Mouse (Mus musculus) induced T-regulatory cell, adult 2 months (primary cell): ENCODE data around the gene Natd1.
"Not testable (repeated sequence)": the region's sequence is repeated elsewhere in the genome, so short reads cannot be mapped to it uniquely, and the experiment has no call there.

ENCODE experiments used
- DNase-seq: peaks from one replicate; pipeline ENCODE4 v3.0.0-alpha.2; 2012; ENCODE audit warnings: low read depth

Natd1 gene

GRCm38 (mm10) chr11:60889861-60890260 is 24.7 kb downstream of the Natd1 start:
- no peak for DNase-seq

DNA sequence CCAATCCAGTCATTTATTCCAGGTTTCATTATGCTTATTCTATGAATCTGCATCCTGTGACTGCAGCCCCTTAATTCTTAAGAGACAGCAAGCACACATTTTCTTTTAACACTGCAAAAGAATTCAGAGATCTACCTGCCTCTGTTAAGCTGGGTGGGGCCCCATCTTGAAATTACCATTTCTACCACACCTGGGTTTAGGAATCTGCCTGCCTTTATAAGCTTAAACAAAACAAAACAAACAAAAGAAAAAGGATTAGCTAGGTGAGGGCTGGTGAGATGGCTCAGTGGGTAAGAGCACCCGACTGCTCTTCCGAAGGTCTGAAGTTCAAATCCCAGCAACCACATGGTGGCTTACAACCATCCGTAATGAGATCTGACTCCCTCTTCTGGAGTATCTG is 27.6 kb downstream of the Natd1 start:
- DNase-seq = not testable (repeated sequence)

- DNase-seq = no peak
Observed at GRCm38 (mm10) chr11:60882386-60882785, 32.2 kb downstream of the Natd1 start.

GRCm38 (mm10) chr11:60880559-60880958 is 34.0 kb downstream of the Natd1 start:
- no peak for DNase-seq

- DNase-seq = peak; percentile 90
Observed at GRCm38 (mm10) chr11:60879423-60879822, 35.1 kb downstream of the Natd1 start.

DNA sequence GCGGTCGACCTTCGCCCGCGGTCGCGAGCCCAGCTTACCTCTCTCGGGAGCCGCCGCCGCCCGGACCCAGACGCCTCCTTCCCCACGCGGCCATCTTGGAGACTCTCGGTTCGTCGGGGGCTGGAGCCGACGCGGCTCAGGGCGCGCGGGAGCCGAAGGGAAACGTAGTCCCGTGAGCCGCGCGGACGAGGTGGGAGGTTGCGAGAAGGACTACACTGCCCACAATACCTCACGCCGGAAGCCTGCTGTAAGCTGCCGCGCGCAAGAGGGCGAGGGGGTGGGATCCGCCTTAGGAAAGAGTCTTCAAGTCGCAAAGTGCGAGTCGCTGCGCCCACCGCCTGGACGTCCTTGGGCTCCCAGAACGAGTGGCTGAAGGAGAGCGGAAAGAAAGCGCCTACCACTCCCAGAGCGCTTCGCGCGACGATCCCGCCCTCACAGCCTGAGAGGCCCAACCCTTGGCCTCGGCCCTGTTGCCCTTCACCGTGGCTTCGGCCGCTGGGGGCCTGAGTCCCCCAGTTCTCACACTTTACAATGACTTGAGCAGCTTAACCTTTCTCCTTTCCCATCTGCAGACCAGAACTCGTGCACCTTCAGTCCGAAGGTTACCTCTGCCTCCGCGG is 35.8 kb downstream of the Natd1 start, which contains the start of gene Tmem11:
Gene Tmem11 (minus strand): TSS at position 598 of the 620 bp plus-strand sequence.
- DNase-seq = peak; percentile 97

- DNase-seq = peak; percentile 71
Observed at GRCm38 (mm10) chr11:60878056-60878612, 36.4 kb downstream of the Natd1 start.

DNA sequence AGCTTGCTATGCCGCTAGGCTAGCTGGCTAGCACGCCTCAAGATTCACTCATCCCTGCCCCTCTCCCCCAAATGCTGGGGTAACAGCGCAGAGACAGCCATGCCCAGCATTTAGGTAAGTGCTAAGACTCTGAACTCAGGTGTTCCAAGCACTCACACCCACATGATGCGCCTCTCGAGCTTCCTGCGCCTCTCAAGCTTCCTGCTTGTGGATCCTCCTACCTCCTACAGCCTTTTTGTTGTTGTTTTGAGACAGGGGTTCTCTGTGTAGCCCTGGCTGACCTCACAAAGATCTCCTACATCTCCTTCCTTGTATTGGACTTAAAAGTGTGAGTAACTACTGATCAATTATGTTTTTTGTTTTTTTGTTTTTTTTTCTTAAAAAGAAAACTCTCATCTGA is 41.4 kb downstream of the Natd1 start:
- peak; percentile 58 for DNase-seq

GRCm38 (mm10) chr11:60871409-60871808 is 43.1 kb downstream of the Natd1 start:
- no peak for DNase-seq

DNA sequence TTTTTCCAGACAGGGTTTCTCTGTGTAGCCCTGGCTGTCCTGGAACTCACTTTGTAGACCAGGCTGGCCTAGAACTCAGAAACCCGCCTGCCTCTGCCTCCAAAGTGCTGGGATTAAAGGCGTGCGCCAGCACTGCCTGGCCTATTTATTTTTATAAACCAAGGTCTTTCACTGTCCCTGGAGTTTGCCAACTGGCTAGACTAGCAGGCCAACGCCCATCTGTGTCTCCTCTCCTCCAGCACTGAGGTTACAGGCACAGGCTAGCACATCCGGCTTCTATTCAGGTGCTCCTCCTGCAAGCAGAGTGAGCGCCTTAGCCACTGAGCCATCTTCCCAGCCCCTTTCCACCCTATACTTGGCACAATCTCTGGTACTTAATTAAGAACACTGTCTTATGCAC is 45.1 kb downstream of the Natd1 start:
- not testable (repeated sequence) for DNase-seq

GRCm38 (mm10) chr11:60867904-60868303 is 46.6 kb downstream of the Natd1 start:
- no peak for DNase-seq

GRCm38 (mm10) chr11:60867456-60867855 is 47.1 kb downstream of the Natd1 start:
- DNase-seq = no peak

- no peak for DNase-seq
Observed at GRCm38 (mm10) chr11:60866021-60866420, 48.5 kb downstream of the Natd1 start.

GRCm38 (mm10) chr11:60864916-60865315 is 49.6 kb downstream of the Natd1 start:
- no peak for DNase-seq

DNA sequence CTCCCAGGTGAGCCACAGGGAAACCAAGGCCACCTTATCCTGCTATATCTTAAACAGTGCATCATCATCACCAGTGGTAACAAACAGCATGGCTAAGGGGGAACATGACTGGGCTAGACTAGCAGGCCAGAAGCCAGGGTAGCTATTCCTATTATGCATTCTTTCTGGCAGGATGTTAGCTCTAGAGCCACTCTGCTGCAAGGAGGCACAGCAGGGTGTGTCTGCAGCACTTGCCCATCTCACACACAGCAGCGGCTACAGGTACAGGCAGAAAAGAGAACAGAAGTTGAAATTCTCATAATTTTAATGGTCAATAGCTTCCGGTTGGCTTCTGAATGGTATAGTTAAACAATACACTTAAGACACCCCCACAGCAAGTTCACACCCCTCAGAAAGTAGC is 50.4 kb downstream of the Natd1 start:
- no peak for DNase-seq

- no peak for DNase-seq
Observed at GRCm38 (mm10) chr11:60863196-60863595, 51.4 kb downstream of the Natd1 start.

- DNase-seq = no peak
Observed at GRCm38 (mm10) chr11:60861993-60862392, 52.6 kb downstream of the Natd1 start.

GRCm38 (mm10) chr11:60856587-60856986 is 58.0 kb downstream of the Natd1 start:
- DNase-seq = no peak
